Mouse (Mus musculus): ENCODE measurements around the gene Sqstm1. TPM values are rescaled to one million over a fixed set of nuclear protein-coding genes. Genes with fewer than 3 reads are reported as not detected.

Sqstm1 gene
- total RNA-seq, 4 experiments from 2014 or later = 494 to 615 (median 543) TPM

DNA sequence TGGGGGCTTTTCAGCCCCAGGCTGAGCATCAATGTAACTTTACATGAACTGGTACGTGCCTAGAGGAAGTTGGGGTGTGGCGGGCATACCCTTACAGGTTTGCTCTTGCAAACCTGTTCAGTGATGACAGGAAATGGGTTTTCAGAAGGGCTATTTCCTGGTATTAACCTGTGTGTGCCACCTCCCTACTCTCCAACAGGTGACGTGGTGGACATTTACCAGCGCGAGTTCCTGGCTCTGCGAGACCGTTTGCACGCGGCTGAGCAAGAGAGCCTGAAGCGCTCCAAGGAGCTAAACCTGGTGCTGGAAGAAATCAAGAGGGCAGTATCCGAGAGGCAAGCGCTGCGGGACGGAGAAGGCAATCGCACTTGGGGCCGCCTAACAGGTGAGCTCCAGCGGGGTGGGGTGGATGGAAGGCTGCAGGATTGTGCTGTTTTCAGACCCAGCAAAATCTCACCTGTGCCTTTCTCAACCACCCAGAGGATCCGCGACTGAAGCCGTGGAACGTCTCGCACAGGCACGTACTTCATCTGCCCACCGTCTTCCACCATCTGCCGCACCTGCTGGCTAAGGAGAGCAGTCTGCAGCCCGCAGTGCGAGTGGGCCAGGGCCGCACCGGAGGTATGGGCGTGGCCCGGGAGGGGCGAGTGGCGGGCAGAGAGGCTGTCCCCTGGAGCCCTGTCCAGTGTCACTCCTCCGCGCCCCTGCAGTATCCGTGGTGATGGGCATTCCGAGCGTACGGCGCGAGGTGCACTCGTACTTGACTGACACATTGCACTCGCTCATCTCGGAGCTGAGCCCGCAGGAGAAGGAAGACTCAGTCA is 20.1 kb upstream of the Sqstm1 start:
- no peak for DNase-seq (ENCODE audit: low spot score in 2 of 2)

DNA sequence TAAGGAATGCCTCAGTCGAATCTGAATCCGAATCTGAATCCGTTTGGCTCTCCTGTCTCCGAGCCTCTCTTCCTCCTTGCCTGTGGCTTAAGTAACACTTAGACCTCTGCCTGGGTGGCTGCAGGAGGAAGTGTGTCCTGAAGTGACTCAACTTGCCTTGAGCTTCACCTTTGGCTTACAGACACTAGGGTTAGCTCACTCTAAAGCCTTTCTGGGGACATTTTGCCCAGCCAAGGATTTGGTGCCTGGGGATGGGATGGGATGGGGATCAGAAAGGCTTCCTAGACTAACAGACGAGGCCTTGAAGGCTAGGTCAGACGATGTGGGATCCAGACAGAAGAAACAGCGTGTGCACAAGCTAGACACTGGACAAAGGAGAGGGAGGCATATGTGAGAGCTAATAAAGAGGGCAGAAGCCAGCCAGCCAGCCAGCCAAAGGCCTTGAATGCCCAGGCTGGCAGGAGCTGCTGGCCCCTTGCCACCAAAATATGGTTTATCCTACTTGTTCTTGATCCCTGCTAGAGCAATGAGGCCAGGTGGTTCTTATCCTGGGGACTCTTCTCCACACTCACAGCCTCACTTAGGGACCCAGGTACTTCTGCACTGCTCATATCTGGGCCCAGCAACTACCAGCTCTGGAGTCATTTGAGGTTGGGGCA is 18.8 kb upstream of the Sqstm1 start:
- peak in 1 of 2 experiments; percentile 38 for DNase-seq (ENCODE audit: low spot score in 2 of 2)

DNA sequence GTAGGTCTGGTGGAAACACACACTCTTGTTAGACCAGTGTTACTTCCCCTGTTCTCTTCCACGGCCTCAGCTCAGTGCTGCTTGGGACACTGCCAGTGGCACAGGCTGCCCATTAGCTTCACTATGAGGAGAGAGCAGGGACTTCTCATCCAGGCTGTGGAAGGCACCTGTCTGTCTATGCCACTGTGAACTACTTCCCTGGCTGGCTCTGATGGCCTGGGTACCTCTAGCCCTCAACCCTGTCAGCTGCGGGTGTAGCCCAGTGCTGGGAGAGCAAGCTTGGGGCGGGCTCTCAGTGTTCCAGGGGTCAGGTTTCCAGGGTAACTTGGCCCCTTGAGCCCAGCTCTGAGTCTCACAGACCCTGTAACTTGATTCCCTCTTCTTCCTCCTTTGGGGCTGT is 18.1 kb upstream of the Sqstm1 start:
- no peak for DNase-seq (ENCODE audit: low spot score in 2 of 2)

DNA sequence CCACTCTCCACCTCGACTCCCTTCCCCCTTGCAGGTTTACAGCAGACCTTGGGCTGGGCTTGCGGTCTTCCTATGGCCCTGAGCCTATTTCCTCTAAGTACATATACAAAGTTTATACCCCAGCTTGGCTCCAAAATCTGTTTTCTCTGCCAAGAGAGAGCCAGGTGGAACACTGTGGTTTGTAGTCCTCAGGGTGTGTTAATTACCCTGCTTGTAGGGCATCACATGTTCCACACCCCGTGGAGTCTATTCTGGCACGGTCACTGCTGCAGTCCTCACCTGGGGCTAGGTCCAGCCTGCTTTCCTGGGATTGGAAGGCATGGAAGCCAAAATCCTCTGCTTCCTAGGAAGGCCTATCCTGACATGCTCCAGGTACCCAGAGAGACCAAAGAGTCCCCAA is 17.1 kb upstream of the Sqstm1 start:
- no peak for DNase-seq (ENCODE audit: low spot score in 2 of 2)

DNA sequence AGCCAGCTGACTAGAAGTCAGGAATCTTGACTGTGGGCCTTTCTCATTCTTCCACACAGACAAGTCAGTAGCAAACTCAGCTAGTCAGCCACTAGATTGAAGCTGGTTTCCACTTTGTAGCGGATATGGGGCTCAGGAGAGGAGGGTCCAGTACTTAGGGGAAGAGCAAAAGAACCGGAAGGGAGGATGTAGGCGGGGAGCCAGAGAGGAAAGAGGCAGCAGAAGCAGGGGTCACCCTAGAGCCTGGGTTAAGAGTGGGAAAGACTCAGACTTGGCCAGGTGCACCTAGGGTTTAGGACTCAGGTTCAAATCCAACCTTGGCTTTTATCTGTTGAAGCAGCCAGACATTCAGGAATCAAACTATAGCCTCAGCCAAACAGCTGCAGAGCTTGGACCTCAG is 16.6 kb upstream of the Sqstm1 start:
- DNase-seq (ENCODE audit: low spot score in 2 of 2) = no peak

DNA sequence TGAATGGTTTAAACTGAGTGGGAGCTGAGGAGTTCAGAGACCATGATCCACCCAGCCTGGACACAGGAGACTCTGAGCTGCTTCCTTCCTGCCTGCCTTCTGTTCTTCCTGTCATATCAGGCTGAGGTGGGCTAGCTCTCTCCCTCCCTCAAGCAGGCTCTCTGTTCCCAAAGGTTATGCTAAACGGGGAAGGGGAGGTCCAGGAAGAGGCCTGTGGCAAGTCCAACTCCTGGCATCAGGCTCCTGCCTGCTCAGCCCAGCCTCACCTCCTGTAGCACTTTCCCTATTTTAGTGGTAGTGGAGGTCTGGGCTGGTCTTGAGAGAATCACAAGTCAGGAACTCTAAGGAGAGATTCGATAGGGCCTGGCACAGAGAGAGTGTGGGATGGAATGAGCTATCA is 15.8 kb upstream of the Sqstm1 start:
- no peak for DNase-seq (ENCODE audit: low spot score in 2 of 2)

DNA sequence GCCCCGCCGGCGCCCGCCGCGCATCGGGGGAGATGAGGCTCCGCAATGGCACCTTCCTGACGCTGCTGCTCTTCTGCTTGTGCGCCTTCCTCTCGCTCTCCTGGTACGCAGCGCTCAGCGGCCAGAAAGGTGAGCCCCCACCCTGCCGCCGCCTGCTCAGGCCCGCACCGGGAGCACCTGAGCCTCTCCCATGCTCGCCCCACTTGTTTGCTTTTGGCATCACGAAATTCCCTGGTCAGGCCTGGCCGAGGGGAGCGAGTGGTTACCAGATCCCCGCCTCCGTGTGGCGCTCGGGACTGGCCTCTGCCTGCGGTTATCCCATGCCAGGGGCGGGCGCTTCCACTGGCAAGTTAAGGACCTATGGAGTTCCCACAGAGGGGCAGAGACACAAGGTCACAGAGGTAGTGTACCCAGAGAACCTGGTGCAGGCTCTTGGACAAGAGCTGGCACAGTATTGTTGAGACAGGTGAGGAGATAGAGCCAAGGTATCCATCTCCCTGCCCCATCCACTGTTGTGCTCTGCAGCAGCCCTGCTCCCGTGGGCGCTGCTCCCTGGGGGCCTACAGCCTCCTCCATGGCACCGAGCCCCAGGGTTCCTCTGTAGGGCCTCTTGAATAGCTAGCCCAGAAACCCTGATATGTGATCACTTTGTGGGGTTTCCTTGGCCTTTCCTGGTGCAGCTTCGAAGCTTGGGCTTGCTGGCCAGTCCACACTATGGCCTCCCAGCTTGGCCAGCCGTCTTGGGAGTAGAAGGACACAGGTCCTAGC is 15.2 kb upstream of the Sqstm1 start:
- peak in 1 of 2 experiments; percentile 53 for DNase-seq (ENCODE audit: low spot score in 2 of 2)

DNA sequence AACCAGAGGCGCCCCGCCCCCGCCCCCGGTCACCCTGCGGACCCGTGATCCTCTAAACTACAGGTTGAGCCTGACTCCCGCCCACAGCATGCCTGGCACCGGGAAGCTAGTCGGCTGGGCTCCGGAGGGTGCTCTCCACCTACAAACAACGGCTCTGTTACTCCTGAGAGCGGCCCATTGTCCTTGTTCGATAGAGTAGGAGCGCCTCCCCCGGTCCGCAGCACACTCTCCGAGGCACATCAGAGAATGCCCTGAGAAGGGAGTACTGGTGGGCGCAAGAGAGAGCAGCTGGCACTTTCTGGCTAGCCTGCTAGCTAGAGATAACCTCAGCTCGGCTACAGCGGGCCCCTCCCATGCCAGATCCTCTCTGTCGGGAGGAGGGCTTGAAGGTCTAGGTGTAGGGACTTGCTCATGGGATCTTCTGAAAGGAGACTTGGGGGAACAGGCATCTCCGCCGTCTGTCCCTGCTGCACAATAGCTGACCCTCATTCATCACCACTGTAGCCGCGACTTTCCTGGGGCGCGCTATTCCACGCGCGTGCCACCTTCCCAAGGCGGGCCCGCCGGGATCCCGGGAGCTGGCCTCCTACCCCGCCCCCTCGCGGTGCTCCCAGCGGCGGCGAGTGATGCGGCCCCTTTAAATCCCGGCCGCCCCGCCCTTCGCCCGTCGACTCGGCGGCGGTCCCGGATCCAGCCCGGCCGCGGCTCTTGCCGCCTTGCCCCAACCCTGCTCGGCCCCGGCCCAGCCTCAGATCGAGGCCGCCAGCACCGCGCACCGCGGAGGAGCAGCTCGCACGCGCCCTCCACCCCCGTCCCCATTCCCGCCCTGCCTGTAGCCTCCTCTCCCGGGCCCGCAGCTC is 14.3 kb upstream of the Sqstm1 start:
- DNase-seq (ENCODE audit: low spot score in 2 of 2) = peak; percentile 76 to 85

DNA sequence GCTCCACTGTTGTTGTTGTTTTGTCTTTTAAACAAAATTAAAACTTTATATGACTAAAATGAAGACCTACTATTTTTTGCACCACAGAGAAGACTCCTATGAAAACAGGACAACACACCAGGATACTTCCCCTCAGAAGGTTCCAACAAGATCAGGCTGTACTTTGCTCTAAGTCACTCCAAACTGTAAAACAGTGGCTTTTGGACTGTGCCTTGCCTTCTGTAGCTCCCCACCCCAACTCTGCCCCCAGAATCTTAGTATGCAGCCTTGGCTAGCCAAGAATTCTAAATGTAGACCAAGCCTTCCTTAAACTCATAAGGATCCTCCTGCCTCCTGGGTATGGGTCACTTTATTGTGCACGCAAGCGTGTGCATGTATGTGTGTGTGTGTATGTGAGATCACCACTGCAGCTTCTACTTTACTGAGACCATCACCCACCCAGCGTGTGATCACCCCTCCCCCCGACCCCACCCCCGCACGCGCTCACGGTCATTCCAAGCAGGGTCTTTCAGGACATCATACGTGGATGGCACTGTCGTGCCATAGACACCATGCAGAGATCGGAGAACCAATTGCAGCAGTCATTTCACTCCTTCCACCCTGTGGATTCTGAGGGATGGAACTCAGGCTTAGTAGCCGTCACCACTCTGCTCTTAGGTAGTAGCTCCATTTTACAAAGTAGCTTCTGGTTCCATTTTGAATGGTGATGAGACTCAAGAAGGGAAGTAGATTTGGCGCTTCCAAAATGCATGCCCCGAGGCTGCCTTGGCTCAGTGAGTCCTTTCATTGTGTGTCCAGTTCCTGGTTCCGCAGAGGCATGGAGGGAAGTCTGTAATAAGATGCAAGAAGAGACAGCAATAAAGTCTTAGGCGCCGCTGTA is 13.4 kb upstream of the Sqstm1 start:
- DNase-seq (ENCODE audit: low spot score in 2 of 2) = no peak

DNA sequence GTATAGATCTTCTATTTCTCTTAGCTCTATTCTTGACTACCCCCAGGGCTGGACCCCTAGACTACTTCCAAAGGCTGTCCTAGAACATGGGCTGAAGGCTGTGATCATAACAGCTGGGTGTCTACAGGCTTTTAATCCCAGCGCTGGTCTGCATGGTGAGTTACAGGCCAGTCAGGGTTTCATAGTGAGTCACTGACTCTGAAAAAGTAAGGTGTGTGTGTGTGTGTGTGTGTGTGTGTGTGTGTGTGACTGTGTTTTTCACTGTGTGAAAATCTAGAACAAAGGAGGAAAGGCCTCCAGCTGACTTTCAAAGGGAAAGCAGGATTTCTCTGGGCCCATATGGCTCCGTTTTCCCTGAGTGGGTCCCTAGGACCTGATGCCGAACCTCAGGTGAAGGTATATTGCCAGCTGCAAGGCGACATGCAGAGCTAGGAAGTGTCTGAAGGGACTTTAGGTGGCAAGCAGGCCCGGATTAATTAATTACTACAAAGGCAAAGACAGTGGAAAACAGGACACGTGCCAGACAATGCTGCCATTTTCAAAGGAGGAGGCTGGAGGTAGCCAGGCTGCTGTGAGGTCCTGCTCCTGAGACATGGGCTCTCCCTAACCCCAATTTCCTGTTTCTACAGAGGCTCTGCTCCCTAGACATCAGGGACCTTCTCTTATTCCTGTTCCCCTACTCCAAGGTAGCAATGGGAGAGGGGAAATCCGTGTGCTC is 12.1 kb upstream of the Sqstm1 start:
- no peak for DNase-seq (ENCODE audit: low spot score in 2 of 2)

DNA sequence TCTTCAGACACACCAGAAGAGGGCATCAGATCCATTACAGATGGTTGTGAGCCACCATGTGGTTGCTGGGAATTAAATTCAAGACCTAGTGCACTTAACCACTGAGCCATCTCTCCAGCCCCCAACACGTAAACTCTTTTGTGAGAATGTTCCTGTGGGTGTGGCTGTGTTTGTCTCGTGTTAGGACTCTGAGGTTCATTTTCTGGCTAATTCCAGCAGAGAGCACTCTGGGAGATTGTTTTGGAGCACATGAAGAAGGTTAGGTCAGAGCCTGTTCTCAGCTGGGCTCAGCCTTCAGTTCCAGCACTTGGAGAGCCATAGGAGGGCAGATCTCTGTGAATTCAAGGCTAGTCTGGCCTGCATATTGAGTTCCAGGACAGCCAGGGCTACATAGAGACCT is 9.2 kb upstream of the Sqstm1 start:
- no peak for DNase-seq (ENCODE audit: low spot score in 2 of 2)

DNA sequence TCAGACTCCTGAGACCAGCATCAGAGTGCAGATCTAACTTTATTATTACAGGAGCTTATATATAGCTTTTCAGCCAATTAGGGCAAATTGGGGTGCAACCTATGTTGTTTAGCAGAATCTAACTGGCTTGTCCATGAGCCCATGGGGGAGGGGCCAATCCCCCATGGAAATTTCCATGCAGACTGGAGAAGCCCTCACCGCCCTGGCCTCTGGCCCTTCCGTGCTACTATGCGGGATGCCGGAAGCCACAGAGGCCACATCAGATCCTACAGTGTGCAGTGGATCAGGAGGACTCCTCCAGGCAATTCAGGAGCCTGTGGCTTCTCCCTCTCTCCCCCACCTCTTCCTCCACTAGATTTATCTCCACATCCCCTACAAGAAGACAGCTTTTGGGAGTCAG is 7.2 kb upstream of the Sqstm1 start:
- DNase-seq (ENCODE audit: low spot score in 2 of 2) = no peak

DNA sequence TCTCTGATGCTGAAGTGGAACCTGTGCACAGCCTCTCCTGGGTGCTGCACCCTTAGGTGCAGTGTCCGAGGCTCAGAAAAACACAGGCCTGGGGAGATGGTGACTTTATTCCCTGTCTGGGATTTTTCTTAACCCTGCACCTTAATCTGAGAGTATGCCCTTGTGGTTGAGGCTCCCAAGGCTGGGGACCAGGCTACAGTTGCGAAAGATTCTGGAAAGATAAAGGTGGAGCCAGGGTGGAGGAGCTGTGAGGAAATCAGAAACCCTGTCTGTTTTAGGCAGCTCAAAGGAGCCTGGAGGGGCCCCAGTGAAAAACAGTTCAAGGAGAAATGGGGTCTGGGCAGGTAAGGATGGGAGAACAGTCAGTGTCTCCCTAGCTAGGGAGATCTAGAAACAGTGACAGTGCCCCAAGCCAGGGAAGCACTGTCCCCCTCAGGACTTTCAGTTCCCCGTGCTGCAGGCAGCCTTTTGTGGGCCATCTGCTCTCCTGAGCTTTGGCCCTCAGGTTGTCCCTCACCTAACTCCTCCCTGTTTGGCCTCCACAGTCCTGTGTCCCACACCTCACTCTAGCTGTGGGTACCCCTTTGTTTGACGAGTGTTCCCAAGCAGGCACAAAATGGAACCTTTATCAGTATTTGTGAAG is 6.2 kb upstream of the Sqstm1 start:
- no peak for DNase-seq (ENCODE audit: low spot score in 2 of 2)

DNA sequence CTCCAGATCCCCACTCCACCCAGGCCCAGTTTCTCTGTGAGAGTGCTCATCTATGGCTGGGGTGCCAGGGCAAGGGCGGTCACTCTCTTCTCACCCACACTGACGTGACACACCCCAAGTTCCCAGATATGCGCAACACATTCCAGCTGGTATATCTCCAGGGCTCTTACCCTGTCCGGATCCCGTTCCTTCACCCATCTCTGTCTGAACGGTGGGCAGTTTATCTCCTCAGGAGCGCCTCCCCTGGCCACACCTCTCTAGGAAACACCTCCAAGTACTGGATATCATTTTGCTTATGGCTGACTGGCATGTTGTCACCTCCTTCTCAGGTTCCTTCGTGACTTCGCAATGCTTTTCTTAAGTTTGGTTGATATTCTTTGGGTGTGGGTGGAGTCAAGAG is 5.0 kb upstream of the Sqstm1 start:
- DNase-seq (ENCODE audit: low spot score in 2 of 2) = no peak

DNA sequence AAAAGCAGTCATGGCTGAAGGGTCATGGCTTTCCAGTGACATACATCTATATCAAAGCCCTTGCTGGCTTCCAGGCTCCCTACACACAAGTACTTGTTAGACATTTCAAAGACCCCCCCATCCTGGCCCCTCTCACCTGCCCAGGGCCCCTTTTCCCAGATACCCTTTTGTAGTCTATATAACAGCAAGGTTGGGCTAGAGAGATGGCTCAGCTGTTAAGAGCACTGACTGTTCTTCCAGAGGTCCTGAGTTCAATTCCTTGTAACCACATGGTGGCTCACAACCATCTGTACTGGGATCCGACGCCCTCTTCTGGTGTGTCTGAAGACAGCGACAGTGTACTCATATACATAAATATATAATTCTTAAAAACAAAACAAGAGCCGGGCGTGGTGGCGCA is 4.0 kb upstream of the Sqstm1 start:
- no peak for DNase-seq (ENCODE audit: low spot score in 2 of 2)

DNA sequence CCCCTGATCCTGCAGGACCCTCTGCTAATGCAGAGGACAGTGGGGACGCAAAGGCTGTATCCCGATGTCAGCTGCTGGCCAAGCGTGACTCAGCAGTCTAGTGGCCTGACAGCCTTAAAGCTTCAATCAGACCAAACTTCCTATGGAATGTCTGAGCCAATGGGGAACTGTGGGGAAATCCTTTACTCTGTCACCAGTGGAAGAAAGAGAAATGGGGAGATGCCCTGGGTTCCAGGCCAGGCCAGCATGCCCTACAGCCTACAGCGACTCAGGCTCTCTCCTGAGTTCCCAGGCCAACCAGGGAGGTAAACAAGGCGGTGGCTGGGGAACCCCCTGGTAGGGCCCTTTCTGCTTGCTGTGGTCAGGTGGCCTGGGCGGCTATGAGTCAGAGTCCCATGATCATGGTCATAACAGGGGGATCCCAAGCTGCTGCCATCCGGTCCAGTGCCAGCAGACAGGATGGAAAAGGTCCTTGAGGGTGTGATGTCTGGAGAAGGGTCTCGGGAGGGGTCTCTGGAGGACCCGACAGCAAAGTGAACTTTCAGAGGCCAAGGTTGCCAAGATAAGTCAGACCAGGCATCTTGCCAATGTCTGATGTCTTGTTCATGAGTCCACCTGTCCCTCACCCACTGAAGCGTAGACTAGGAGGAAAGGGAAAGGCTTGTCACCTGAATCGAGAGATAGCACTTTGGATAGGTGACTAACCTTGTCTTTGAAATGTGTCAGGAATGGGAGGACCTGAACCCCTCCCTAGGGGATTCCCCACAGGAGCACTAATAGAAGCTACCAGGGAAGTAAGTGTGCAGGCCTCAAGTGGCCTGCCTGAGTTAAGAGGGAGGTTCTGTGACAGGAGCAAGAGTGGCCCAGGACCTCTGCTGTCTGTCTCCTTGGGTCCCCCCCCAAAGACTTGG is 2.5 kb upstream of the Sqstm1 start:
- peak; percentile 80 to 87 for DNase-seq (ENCODE audit: low spot score in 2 of 2)

DNA sequence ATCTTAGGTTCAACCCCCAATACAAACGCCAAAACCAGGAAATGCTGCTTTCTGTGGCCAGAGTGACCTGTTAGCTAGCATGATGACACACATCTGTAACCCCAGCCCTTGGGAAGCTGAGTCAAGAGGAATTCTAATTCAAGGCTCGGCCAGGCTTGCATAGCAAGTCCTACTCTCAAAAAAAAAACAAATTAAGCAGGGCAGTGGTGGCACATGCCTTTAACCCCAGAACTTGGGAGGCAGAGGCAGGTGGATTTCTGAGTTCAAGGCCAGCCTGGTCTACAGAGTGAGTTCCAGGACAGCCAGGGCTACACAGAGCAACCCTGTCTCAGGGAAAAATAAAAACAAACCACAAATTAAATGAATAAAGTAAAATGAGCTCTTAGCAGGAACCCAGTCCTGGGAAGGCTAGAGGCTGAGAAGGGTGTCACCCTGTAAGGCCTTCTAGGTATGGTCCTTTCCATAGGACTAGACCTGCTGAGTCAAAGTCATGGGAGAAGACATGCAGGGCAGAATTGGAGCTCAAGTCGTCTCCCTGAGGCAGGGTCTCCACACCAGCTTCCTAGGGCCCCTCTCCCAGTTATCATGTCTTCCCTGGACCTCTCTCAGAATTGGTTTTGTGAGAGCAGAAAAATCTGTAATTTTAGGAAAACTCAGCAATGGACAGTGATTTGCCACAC is 1.6 kb upstream of the Sqstm1 start:
- DNase-seq (ENCODE audit: low spot score in 2 of 2) = no peak
